Mouse (Mus musculus) left cerebral cortex, adult 9 months (tissue): Measurements from ENCODE around the gene Rbp3.

Experiments used
- DNase-seq, 2 experiments: peaks; one replicate each; pipeline ENCODE4 v3.0.0; 2022; ENCODE audit warnings: low spot score in 2 of 2

Gene Rbp3

GRCm38 (mm10) chr14:33953761-33954160, at the start of gene Rbp3:
Gene Rbp3, plus strand, starts transcription at chr14:33954003.
- DNase-seq = no peak

DNA sequence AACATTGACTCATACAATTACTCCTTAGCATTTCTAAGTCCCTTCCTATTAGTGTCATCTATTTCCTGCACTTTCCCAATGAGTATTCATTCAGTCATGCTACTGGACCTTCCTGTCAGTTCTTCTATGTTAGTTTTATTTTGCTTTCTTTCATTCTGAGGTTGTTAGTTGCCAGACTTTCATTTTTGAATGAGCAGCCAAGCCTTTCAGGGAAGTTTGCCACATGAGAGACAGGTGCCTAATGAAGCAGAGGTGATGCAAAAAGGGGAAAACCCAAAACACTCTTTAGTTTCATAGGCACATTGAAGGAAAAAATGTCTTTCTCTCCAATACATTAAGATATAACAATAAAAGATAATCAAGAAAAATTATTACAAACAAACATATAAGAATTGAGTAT, 49.0 kb upstream of the Rbp3 start:
- no peak for DNase-seq

DNA sequence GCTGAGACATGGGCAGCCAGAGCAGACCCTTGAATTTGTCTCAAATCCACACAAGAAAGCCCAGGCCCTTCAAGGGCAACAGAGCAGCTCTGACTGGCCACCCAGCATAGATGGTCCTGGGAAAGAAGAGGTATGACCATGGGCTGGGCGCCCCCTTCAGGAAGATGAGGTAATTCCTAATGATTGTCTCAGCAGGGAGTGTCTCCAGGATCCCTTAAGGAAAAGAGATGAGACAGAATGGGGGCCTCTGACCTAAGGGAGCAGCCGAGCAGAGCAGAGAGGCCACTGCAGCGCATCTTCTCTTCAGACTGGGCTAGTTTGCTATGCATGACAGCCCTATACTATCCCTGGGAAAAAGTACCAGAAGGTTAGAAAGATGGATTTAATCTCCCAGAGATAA, 40.1 kb upstream of the Rbp3 start:
- peak in 1 of 2 experiments; percentile 56 for DNase-seq

GRCm38 (mm10) chr14:33914206-33914605, 39.6 kb upstream of the Rbp3 start:
- no peak for DNase-seq

GRCm38 (mm10) chr14:33920727-33921559, 32.9 kb upstream of the Rbp3 start:
- DNase-seq = no peak

GRCm38 (mm10) chr14:33922771-33923167, 31.0 kb upstream of the Rbp3 start:
- no peak for DNase-seq

GRCm38 (mm10) chr14:33923168-33924070, 30.4 kb upstream of the Rbp3 start, which contains the start of gene Gdf10:
Gene Gdf10, plus strand, starts transcription at chr14:33923587.
- peak in 1 of 2 experiments; percentile 26 for DNase-seq

DNA sequence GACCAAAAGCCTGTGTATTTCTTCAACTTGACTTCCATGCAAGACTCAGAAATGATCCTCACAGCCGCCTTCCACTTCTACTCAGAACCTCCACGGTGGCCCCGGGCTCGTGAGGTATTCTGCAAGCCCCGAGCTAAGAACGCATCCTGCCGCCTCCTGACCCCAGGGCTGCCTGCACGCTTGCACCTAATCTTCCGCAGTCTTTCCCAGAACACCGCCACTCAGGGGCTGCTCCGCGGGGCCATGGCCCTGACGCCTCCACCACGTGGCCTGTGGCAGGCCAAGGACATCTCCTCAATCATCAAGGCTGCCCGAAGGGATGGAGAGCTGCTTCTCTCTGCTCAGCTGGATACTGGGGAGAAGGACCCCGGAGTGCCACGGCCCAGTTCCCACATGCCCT, 21.9 kb upstream of the Rbp3 start:
- no peak for DNase-seq

DNA sequence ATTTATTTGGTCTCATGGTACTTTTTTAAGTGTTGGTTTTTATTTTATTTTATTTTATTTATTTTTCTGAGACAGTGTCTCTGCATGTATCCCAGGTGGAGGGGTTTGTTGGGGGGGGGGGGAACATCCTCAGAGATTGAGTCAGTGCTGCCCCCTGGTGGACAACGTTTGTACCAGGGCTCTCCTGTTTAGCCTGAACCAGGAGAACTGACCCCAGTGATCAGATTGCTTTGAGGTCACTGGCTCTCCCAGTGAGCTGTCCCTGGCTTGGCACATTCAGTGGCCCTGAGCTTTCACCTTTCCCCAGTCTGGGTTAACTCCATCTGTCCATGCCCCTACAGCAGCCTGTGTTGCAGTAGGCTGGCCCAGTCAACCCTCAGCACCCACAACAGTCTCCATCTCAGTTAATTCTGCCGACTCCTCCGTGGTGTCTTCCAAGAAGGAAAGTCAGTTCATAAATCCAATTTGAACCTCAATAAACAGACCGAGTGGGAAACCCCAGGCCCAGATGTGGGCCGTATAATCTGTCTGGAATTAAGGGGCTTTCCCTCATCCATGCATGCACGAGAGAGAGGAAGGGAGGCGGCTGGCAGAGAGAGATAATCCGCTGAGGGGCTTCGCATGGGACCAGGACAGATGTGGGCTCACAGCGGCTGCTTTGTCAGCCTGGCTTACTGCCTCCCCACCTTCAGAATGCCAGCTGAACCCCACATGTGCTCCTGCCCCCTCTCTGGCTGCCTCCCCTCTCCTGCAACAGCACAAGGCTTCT, 20.7 kb upstream of the Rbp3 start:
- DNase-seq = peak in 1 of 2 experiments; percentile 49

GRCm38 (mm10) chr14:33933778-33934317, 20.0 kb upstream of the Rbp3 start:
- DNase-seq = peak in 1 of 2 experiments; percentile 73

DNA sequence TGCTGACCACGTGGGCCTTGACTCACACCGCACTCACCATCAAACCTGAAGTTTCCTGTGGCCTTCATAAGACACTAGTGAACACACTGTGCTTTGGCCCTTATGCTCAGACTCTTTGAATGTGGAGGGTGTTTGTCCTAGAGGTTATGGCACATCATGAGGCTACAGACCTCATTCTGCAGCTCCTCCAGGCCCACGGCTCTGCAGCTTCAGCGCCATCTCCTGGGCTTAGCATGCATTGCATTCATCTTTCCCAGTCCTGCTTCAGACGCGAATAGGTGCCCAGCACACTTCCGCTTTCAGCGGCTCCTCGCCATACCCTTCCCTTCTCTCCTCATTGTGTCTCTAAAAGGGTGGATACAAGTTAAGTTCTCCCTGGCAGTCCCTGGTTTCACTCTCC, 14.7 kb upstream of the Rbp3 start:
- DNase-seq = peak in 1 of 2 experiments; percentile 79

- DNase-seq = no peak
Observed at GRCm38 (mm10) chr14:33940739-33941138, 13.1 kb upstream of the Rbp3 start, which contains the start of gene Gdf2. Gene Gdf2, plus strand, starts transcription at chr14:33941039.

DNA sequence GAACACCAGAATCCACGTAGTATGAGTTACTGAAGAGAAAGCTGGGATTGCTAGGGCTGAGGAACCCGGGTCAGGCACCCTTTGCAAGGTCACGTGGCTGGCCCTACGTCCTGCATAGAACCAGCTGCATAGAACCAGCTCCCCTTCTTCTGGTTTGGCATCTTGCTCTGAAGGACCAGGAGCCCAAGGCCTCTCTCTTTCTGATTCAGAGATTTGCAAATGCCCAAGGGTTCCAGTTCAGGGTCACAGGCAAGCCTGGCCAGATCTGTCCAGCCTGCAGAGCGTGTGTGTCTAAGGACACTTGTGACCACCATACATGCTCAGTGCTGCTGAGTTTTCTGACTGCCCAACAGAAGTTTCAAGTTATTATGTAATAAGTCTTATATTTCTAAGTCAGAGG, 11.6 kb upstream of the Rbp3 start:
- no peak for DNase-seq

DNA sequence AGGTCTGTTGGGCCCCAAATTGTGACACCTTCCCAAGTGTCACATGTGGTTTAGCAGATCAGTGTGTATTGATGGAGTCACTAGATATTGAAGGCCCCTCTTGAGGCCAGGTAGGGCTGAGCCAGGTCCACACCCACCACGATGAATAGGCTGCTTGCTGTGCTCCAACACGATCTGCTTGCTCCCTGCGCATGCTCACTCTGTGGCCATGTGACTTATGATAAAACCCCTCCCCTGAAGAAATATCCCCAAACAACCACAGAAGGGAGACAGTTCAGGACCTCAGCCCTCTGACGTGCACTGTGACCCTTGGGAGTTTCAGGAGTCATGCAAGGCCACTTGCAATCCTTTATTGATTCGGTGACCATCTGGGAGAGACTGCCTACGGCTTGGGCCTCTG, 7.7 kb upstream of the Rbp3 start:
- DNase-seq = no peak

GRCm38 (mm10) chr14:33952233-33952981, 1.4 kb upstream of the Rbp3 start:
- no peak for DNase-seq

DNA sequence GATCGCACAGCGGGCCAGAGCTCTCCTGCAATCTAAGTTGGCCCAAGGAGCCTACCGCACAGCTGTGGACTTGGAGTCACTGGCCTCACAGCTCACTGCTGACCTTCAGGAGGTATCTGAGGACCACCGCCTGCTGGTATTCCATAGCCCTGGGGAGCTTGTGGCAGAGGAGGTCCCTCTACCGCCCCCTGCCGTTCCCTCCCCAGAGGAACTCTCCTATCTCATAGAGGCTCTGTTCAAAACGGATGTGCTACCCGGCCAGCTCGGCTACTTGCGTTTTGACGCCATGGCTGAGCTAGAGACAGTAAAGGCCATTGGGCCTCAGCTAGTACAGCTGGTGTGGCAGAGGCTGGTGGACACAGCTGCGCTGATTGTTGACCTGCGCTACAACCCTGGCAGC, 2.3 kb downstream of the Rbp3 start:
- no peak for DNase-seq

DNA sequence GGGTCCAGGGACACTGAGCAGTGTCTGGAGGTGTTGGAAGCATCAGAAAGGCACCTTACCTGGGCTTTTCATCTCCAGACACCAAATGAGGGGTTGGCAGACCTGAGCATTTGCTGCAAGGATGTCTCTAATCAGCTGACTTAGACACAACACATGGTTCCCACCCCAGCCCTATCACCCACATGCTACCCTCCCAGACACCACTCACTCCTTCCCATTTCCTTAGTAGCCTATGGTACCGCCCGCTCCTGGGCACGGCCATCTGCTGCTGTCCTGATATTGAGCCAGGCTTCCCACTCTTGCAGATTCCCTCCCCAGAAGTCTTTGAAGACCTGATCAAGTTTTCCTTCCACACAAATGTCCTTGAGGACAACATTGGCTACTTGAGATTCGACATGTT, 4.4 kb downstream of the Rbp3 start:
- DNase-seq = peak in 1 of 2 experiments; percentile 19

GRCm38 (mm10) chr14:33958841-33959240, 5.0 kb downstream of the Rbp3 start:
- no peak for DNase-seq

GRCm38 (mm10) chr14:33959341-33959740, 5.5 kb downstream of the Rbp3 start:
- peak in 1 of 2 experiments; percentile 76 for DNase-seq

DNA sequence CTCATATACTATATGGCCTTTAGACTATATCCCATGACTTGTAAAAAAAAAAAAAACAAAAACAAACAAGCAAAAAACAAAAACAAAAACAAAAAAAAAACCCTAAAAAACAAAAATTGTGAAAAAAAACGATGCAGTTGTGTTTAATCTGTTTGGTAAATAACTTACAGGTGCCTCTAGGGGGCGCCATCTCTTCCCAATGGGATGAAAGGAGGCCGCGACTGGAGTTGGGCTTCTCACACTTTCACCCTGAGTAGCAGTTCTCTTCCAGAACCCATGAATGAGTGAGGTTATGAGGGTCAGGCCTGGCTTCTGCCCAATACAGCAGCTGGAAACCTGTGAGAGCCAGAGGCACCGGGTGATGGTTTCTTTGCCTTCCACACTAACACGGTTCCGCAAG, 11.9 kb downstream of the Rbp3 start:
- DNase-seq = no peak

- DNase-seq = no peak
Observed at GRCm38 (mm10) chr14:33972679-33973078, 18.9 kb downstream of the Rbp3 start.
